Mouse (Mus musculus) v-Abl transformed pro-B cells (cell line): ENCODE results near the gene Gm20481.
"Not testable (repeated sequence)": the region's sequence is repeated elsewhere in the genome, so short reads cannot be mapped to it uniquely, and the experiment has no call there.

ENCODE experiments used
- in situ Hi-C, 2 experiments: fragments of 400-800 bp; cut with MboI; formaldehyde crosslinking; loops; one replicate each; pipeline ENCODE4 v1.15.1; 2025; ENCODE audit not compliant: unreplicated experiment in 2 of 2

The Gm20481 gene

DNA sequence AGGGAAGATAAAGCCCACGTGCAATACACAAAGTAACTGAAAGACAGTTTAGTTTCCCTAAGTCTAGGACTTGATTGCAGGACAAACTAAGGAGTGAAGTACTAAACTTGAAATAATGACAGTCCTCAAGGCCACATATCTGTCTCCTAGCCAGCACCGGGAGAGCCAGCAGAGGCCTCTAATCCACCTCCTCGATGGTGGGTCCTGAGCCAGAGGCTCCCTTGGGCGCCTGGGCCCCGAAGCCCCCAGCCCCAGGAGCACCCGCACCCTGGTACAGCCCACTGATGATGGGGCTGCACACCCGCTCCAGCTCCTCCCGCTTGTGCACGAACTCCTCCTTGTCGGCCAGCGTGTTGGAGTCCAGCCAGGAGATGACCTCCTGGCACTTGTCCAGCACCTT is at the start of gene Gm20481:
Gm20481 (plus strand) TSS at position 91 of the 400 bp plus-strand sequence.
- in situ Hi-C loops, result not testable (repeated sequence)

GRCm38 (mm10) chr17:34922939-34923338 is 46.8 kb upstream of the Gm20481 start:
- in situ Hi-C loops, result no loop called here

GRCm38 (mm10) chr17:34924258-34924657 is 45.5 kb upstream of the Gm20481 start:
- in situ Hi-C loops, result no loop called here

DNA sequence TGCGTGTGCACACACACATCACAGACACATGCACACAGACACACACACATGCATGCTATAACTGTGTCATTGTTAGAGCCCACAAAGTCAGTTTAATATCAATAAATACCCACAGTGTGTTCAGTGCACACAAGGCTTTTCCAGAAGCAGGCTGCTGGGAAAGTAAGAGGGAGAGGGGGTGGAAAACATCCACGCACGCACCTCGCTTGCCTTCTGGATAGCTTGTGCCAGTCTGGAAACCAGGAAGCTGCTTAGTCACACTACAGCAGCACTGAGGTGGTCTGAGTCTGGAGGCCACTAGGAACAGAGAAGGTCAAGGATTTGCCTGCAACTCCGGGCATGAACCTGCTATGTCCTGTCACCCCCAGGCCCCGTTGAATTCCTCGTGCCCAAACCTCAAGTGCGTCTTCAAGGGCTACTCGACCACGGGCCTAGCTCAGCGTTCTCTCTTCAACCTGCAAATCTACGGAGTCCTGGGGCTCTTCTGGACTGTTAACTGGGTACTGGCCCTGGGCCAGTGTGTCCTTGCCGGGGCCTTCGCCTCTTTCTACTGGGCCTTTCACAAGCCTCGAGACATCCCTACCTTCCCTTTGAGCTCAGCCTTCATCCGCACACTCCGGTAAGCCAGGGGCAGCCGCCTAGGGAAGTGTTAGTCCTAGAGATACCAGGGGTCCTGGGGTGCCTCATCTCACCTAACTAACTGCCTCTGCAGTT is 42.2 kb upstream of the Gm20481 start:
- in situ Hi-C loops, result loop anchor here in 1 of 2 experiments (25.0 kb wide), 1 partner anchor 290 kb away; the partner anchor contains the start of genes Atf6b, Fkbpl, Ppt2 and Prrt1

DNA sequence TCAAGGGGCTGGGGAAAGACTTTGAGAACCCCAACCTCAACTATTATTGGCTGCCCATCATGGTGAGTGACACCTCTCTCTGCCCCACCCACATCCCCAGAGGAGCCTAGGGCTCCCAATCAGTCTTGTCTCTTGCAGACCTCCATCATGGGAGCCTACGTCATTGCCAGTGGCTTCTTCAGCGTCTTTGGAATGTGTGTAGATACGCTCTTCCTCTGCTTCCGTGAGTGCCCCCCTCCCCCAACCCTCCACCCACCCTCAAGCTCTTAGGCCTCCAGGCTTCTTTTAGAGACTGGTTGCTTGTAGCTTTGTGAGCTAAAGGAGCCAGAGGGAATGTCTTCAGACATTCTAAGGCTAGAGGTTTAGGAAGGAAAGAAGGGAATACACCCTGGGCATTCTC is 40.9 kb upstream of the Gm20481 start:
- in situ Hi-C loops, result loop anchor here in 1 of 2 experiments (25.0 kb wide), 1 partner anchor 292 kb away; the partner anchor contains the start of genes Atf6b, Fkbpl, Ppt2 and Prrt1

DNA sequence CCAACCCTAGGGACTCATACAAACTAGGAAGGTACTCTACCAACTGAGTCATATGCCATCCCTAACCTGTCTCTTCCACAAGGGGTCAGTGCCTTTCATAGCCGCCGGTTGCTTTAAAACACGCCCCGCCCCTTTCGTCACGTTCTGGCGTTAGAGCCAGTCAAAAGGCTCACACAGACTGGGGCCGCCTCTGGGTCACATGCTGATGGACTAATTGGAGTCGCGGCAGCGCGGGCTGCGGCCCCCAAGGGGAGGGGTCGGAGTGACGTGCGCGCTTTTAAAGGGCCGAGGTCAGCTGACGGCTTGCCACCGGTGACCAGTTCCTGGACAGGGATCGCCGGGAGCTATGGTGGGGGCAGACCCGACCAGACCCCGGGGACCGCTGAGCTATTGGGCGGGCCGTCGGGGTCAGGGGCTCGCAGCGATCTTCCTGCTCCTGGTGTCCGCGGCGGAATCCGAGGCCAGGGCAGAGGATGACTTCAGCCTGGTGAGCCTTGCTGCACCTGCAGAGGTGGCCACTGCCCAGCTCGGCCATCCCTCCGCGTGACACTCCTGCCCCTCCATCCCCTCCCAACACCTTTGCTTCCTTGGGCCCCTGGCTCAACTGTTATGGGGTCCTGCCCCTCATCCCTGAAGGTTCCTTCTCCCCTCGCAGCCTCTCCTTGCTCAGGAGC is 38.5 kb upstream of the Gm20481 start, which contains the start of gene Neu1:
Neu1 (plus strand) TSS at position 193 of the 674 bp plus-strand sequence.
- in situ Hi-C loops, result loop anchor here in 1 of 2 experiments (25.0 kb wide), 1 partner anchor 294 kb away; the partner anchor contains the start of genes Atf6b, Fkbpl, Ppt2 and Prrt1

DNA sequence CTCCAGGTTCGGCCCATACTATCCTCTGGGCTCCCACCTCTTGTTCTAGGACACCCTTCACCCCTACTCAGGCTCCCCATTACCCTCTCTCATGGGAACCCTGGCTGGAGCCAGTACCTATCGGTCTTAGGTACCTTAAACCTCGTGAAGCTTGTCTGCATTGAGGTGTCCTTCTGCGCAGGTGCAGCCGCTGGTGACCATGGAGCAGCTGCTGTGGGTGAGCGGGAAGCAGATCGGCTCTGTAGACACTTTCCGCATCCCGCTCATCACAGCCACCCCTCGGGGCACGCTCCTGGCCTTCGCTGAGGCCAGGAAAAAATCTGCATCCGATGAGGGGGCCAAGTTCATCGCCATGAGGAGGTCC is 38.0 kb upstream of the Gm20481 start:
- in situ Hi-C loops, result loop anchor here in 1 of 2 experiments (25.0 kb wide), 1 partner anchor 294 kb away; the partner anchor contains the start of genes Atf6b, Fkbpl, Ppt2 and Prrt1

GRCm38 (mm10) chr17:34932287-34932686 is 37.4 kb upstream of the Gm20481 start:
- in situ Hi-C loops, result loop anchor here in 1 of 2 experiments (25.0 kb wide), 1 partner anchor 295 kb away; the partner anchor contains the start of genes Atf6b, Fkbpl, Ppt2 and Prrt1

DNA sequence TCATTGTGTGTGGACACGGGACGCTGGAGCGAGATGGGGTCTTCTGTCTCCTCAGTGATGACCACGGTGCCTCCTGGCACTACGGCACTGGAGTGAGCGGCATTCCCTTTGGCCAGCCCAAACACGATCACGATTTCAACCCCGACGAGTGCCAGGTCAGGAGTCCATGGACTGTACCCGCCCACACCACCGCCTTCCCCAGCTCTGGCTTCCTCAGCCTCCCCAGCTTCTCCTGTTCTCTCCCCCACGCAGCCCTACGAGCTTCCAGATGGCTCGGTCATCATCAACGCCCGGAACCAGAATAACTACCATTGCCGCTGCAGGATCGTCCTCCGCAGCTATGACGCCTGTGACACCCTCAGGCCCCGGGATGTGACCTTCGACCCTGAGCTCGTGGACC is 35.7 kb upstream of the Gm20481 start:
- in situ Hi-C loops, result loop anchor here in 1 of 2 experiments (25.0 kb wide), 1 partner anchor 297 kb away; the partner anchor contains the start of genes Atf6b, Fkbpl, Ppt2 and Prrt1

DNA sequence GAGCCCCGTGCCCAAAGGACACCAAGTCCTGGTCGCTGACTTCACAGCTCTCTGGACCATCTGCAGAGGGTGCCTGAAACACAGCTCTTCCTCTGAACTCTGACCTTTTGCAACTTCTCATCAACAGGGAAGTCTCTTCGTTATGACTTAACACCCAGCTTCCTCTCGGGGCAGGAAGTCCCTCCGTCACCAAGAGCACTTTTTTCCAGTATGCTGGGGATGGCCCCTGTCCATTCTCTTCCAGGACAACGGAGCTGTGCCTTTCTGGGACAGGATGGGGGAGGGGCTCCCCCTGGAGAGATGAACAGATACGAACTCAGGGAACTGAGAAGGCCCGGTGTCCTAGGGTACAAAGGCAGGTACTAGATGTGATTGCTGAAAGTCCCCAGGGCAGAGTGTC is 34.9 kb upstream of the Gm20481 start:
- in situ Hi-C loops, result loop anchor here in 1 of 2 experiments (25.0 kb wide), 1 partner anchor 298 kb away; the partner anchor contains the start of genes Atf6b, Fkbpl, Ppt2 and Prrt1

GRCm38 (mm10) chr17:34937960-34938505 is 31.7 kb upstream of the Gm20481 start:
- in situ Hi-C loops, result loop anchor here in 1 of 2 experiments (25.0 kb wide), 1 partner anchor 301 kb away; the partner anchor contains the start of genes Atf6b, Fkbpl, Ppt2 and Prrt1

GRCm38 (mm10) chr17:34941344-34942041 is 28.2 kb upstream of the Gm20481 start:
- in situ Hi-C loops, result loop anchor here in 1 of 2 experiments (25.0 kb wide), 1 partner anchor 304 kb away; the partner anchor contains the start of genes Atf6b, Fkbpl, Ppt2 and Prrt1

DNA sequence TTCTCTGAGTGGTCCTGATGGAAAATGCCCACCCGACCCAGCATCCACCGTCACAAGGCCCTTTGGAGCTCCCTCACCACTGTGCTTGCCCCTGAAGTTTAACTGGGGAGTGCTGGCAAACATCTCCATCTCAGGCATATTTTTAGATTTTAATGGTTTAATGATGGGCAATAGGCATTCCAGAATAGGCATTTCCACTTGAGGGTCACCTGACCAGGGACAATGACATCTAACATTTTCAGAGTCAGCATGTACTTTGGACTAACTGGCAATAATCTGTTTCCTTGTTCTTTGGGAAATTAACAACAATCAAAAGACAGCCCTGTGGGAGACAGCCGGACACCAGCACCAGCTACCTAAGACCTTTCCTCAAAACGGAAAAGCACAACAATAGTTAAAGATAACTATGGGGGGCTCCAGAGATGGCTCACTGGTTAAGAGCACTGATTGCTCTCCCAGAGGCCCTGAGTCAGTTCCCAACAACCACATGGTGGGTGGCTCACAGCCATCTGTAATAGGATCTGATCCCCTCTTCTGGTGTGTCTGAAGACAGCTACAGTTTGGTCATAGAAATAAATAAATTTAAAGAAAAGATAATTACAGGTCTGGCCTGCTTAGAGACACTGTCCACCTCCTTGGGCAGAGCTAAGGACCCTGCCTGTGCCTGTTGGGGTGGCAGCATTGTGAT is 26.4 kb upstream of the Gm20481 start:
- in situ Hi-C loops, result loop anchor here in 1 of 2 experiments (25.0 kb wide), 1 partner anchor 306 kb away; the partner anchor contains the start of genes Atf6b, Fkbpl, Ppt2 and Prrt1

GRCm38 (mm10) chr17:34944362-34944761 is 25.4 kb upstream of the Gm20481 start:
- in situ Hi-C loops, result loop anchor here in 1 of 2 experiments (25.0 kb wide), 1 partner anchor 307 kb away; the partner anchor contains the start of genes Atf6b, Fkbpl, Ppt2 and Prrt1

GRCm38 (mm10) chr17:34946486-34947140 is 23.1 kb upstream of the Gm20481 start:
- in situ Hi-C loops, result loop anchor here (5.0 to 25.0 kb wide), 4 partner anchors 34 to 309 kb away; partner anchors contain the start of genes Slc44a4 (in 2 of the 2), Atf6b (in 1 of the 2), Fkbpl (in 1 of the 2) and Lsm2 (in 1 of the 2)

GRCm38 (mm10) chr17:34947606-34948005 is 22.1 kb upstream of the Gm20481 start:
- in situ Hi-C loops, result loop anchor here (5.0 to 25.0 kb wide), 4 partner anchors 35 to 310 kb away; partner anchors contain the start of genes Slc44a4 (in 2 of the 2), Atf6b (in 1 of the 2), Fkbpl (in 1 of the 2) and Lsm2 (in 1 of the 2)

GRCm38 (mm10) chr17:34948721-34949552 is 20.8 kb upstream of the Gm20481 start:
- in situ Hi-C loops, result loop anchor here (5.0 to 25.0 kb wide), 4 partner anchors 33 to 312 kb away; partner anchors contain the start of genes Slc44a4 (in 2 of the 2), Atf6b (in 1 of the 2), Fkbpl (in 1 of the 2) and Lsm2 (in 1 of the 2)
